Mouse (Mus musculus) common myeloid progenitor, adult 5-6 weeks (primary cell): ENCODE measurements around the gene Sdf4. TPM values are rescaled to one million over a fixed set of nuclear protein-coding genes. Genes with fewer than 3 reads are reported as not detected.

Source experiments
- ATAC-seq: replicated peaks from 2 replicates; pipeline ENCODE4 v1.8.0; 2016; ENCODE audit warnings: low read depth, mild to moderate bottlenecking, moderate TSS enrichment, inconsistent platforms; ENCODE audit not compliant: poor library complexity, severe bottlenecking
- total RNA-seq: library from RNA; stranded (forward); fragments of 200-1000, 187-1606 nt; gene quantifications from 2 replicates; pipeline ENCODE4 v1.2.3, GENCODE M21; 2017

The Sdf4 gene
- total RNA-seq, 1 experiment from 2014 or later, result 157 TPM

DNA sequence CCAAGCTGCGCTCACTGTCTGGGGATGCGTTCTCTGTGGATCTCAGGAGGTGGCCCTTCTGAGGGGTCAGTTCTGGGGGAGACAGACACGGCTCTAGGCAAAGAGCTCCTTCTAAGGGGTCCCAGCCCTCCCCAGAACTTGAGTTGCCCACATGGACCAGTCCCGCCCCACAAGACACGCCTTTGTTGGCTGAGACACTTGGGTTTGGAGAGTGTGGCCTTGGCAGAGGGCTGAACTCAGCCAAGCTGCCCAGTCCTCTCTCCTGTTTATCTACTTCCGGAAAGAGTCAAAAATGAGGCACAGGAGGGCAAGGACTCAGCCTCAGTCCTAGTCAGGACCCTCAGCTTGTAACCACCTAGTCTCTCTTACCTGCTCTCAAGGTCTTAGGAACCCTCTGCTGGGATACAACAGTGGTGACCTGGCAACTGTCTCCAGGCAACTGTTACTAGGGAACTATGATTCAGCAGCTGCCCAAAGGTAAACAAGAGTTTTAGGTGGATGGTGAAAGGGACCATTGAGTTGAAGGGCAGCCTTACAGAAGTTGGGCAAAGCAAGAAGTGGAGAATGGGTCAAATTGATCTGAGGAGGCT is 57.8 kb downstream of the Sdf4 start:
- ATAC-seq, result peak; percentile 31

DNA sequence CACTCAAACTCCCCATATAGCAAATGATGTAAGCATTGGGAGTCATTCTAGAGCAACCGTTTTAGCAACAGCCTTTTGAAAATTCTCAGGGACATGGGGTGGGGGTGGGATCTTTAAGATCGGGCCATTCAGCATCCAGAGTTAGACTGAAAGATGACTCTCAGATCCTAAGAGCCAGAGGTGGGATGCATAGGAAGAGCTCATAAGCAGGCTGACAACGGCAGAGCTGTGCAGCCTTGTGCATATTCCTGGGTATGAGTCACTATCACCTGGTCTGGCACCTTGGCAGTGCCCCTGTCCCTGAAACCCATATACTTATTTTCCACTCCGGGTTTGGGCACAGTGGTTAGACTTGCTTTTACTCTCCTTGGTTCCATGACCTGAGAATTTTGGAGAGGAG is 60.4 kb downstream of the Sdf4 start:
- no peak for ATAC-seq

DNA sequence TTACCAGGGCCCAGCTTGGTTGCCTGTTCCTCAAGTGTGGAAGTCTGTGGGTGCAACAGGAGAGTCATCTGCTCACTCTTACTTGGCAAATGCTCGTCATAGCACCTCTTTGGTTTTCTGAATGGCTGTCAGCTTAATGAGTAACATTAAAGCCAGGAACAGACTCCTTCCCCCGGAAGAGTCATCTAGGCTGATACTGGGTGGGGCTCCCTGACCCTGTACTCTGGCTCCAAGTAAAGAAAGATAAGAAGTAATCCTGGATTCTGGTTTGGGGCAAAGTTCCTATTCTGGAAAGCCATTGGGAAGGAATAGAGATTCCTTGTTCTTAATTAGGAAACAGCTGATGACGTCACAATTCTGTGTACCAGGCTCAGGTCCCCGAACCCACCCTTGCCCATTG is 61.5 kb downstream of the Sdf4 start:
- no peak for ATAC-seq

DNA sequence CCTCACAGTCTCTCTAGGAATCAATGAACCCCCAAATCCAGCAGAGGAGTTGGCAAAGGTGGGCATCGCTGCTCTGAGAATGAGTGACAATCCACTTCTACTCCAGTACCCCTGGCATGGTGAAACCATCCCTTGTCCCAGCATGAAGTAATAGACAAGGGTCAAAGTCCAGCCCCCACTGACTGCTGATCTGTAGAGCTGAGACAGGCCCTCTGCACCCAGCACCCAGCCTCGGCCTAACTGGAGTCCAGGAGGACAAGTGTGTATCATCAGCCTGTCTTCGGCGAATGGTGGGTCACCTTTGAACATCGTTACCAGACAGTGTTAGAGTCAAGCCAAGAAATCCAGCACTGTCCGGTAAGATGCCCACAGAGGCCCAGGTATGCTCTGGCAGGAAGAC is 61.9 kb downstream of the Sdf4 start:
- ATAC-seq, result no peak

DNA sequence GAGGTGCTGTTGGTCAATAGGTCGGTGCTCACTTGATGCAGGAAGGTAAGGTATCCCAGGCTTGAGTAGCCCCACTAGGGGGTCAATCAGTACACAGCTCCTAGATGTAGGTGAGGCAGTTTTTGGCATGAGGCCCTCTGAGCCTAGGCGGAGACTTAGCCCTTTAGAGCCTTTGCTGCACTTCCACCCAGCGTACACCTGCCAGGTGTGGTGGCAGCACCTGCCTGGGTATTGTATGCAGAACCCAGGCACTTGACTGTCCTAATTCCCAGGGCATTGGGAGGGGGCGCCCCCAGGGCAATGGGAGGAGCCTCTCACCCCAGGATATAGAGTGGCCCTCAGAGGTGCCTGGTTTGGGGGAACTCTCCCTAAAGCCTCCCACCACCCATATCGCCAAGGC is 62.5 kb downstream of the Sdf4 start:
- no peak for ATAC-seq

DNA sequence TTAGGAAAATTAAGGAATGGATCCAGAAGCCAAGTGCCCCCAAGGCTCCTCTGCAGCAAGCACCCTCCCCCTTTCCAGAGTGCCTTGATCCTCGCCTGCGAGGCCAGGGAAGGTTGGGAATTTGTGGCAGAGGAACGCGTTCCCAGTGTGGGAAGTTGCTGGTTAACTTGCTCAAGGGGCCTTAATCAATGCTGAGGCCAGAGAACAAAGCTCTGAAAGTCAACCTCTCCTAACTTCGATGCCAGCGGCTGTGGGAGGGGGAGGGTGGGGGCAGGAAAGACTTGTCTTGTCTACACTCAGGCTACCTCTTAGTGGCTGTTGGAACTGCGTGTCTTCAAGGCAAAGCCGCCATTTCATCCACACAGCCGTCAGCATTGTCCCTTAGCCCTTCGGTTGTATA is 65.0 kb downstream of the Sdf4 start:
- ATAC-seq, result no peak

DNA sequence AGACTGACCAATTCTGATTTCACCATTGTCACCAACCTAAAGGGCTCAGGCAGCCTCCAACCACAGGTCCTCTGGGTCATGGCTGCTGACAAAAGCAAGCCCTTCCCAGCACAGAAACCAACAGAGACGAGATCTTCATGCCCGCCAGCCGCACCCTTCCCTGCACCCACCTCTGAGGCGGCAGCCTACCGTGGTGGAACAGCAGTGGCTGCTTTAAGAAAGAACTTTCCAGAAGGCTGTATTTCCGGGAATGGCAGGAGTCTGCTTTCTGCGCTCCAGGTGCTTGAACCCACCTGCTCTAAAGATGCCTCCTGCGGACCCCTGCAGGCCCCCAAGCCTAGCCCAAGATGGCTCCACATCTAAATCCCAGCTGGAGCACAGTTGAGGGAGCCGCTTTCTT is 66.2 kb downstream of the Sdf4 start:
- ATAC-seq, result no peak

DNA sequence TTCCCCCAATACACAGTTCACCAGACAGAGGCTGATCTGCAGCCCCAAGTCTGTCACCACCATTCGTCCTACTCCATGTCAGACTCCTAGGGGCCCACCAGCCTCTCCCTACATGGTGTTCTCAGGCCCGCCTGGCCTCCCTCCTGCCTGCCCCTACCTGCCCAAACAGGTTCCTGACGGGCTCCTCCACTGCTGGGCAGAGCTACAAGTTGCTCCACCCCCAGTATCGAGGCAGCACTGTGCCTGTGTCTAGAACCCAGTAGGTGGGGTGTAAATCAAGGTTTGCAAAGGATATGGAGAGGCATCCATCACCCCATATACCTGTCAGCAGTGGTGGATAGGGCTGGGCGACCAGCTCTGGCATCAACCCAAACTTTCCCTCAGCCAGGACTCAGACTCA is 66.6 kb downstream of the Sdf4 start, which contains the start of gene Ttll10:
Ttll10 (minus strand) TSS at position 154 of the 400 bp plus-strand sequence.
- no peak for ATAC-seq

DNA sequence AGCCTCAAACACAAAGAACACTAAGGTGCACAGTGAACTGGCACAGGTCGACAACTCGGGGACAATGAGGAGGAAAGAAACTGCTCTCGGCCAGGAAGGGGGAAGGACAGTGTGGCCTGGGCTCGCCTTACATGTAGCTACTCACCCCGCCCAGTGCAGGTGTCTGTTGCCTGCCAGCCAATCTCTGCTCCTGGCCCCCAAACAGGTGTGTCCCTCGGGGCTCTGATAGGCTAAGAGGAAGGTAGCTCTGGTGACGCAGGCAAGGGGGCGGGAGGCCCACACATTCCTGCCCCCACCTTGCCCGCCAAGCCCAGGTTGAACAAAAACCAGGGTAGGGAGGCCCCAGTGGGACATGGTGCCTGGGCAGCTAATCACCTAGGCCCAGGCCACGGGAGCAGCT is 67.0 kb downstream of the Sdf4 start:
- no peak for ATAC-seq

Other genes with a start within 250 kb of the Sdf4 start
- gene Atad3a, start 231.8 kb upstream of the Sdf4 start, total RNA-seq, result 77.0 and 120 TPM in 2 replicates
- gene Vwa1, start 218.2 kb upstream of the Sdf4 start, total RNA-seq, result 0.27 and 0.29 TPM in 2 replicates
- gene Tmem88b, start 207.0 kb upstream of the Sdf4 start, total RNA-seq, result not detected in 2 replicates
- gene Ankrd65, start 202.4 kb upstream of the Sdf4 start, total RNA-seq, result not detected in 2 replicates
- gene Mrpl20, start 190.0 kb upstream of the Sdf4 start, total RNA-seq, result 55.4 and 70.3 TPM in 2 replicates
- 83.7 and 89.3 TPM in 2 replicates for gene Ccnl2, start 180.4 kb upstream of the Sdf4 start, total RNA-seq
- 89.9 and 123 TPM in 2 replicates for gene Aurkaip1, start 161.6 kb upstream of the Sdf4 start, total RNA-seq
- not detected in 2 replicates for gene Mxra8, start 153.2 kb upstream of the Sdf4 start, total RNA-seq
- 9.2 and 11.4 TPM in 2 replicates for gene Dvl1, start 145.5 kb upstream of the Sdf4 start, total RNA-seq
- gene Tas1r3, start 129.5 kb upstream of the Sdf4 start, total RNA-seq, result 0.09 TPM in 1 of 2 replicates, not detected in the other
- 9.2 and 10.2 TPM in 2 replicates for gene Cptp, start 123.4 kb upstream of the Sdf4 start, total RNA-seq
- gene Ints11, start 123.3 kb upstream of the Sdf4 start, total RNA-seq, result 17.5 and 25.1 TPM in 2 replicates
- gene Pusl1, start 101.1 kb upstream of the Sdf4 start, total RNA-seq, result 18.1 and 39.2 TPM in 2 replicates
- gene Acap3, start 101.0 kb upstream of the Sdf4 start, total RNA-seq, result 18.0 and 20.1 TPM in 2 replicates
- gene Ube2j2, start 49.0 kb upstream of the Sdf4 start, total RNA-seq, result 91.5 and 103 TPM in 2 replicates
- gene C1qtnf12, start 30.6 kb upstream of the Sdf4 start, total RNA-seq, result 70.8 and 78.2 TPM in 2 replicates
- gene B3galt6, start 223 bp upstream of the Sdf4 start, total RNA-seq, result 7.5 and 9.0 TPM in 2 replicates
- gene Tnfrsf4, start 21.0 kb downstream of the Sdf4 start, total RNA-seq, result not detected in 2 replicates
- 6.1 and 9.8 TPM in 2 replicates for gene Tnfrsf18, start 33.3 kb downstream of the Sdf4 start, total RNA-seq
- not detected in 2 replicates for gene Ttll10, start 66.5 kb downstream of the Sdf4 start, total RNA-seq
- gene 9430015G10Rik, start 117.1 kb downstream of the Sdf4 start, total RNA-seq, result 34.1 and 42.2 TPM in 2 replicates
- gene Rnf223, start 137.6 kb downstream of the Sdf4 start, total RNA-seq, result 0.05 TPM in 1 of 2 replicates, not detected in the other
- 1.5 and 2.0 TPM in 2 replicates for gene Agrn, start 204.6 kb downstream of the Sdf4 start, total RNA-seq
- gene Isg15, start 207.9 kb downstream of the Sdf4 start, total RNA-seq, result 3.7 TPM in 1 of 2 replicates, not detected in the other
- 0.18 and 3.1 TPM in 2 replicates for gene AW011738, start 210.4 kb downstream of the Sdf4 start, total RNA-seq
- gene Perm1, start 223.0 kb downstream of the Sdf4 start, total RNA-seq, result 0.09 TPM in 1 of 2 replicates, not detected in the other
- gene Plekhn1, start 242.0 kb downstream of the Sdf4 start, total RNA-seq, result 12.9 and 16.8 TPM in 2 replicates
- gene Noc2l, start 243.1 kb downstream of the Sdf4 start, total RNA-seq, result 141 and 157 TPM in 2 replicates